Mouse (Mus musculus) frontal cortex, postnatal 36 days (tissue): ENCODE measurements around the gene Ptpn11.
A peak's percentile ranks its signal among the peaks of the same experiment; 100 is the strongest.
"Not testable (repeated sequence)": the region's sequence is repeated elsewhere in the genome, so short reads cannot be mapped to it uniquely, and the experiment has no call there.

Source experiments
- DNase-seq, 2 experiments: peaks; one replicate each; pipeline ENCODE4 v3.0.0; 2022; ENCODE audit warnings: low spot score in 2 of 2

Ptpn11 gene

GRCm38 (mm10) chr5:121190836-121191583, at the start of gene Ptpn11:
TSS of gene Ptpn11 (minus strand) at chr5:121191397.
- peak; percentile 71 to 73 for DNase-seq

- DNase-seq: peak in 1 of 2 experiments; percentile 20
Observed at GRCm38 (mm10) chr5:121239846-121240245, 48.6 kb upstream of the Ptpn11 start.

- DNase-seq: no peak
Observed at GRCm38 (mm10) chr5:121238208-121238607, 47.0 kb upstream of the Ptpn11 start.

- DNase-seq: peak; percentile 43 to 66
Observed at GRCm38 (mm10) chr5:121236171-121236570, 45.0 kb upstream of the Ptpn11 start.

- no peak for DNase-seq
Observed at GRCm38 (mm10) chr5:121233726-121234125, 42.5 kb upstream of the Ptpn11 start.

- DNase-seq: no peak
Observed at GRCm38 (mm10) chr5:121232789-121233188, 41.6 kb upstream of the Ptpn11 start.

- no peak for DNase-seq
Observed at GRCm38 (mm10) chr5:121230811-121231210, 39.6 kb upstream of the Ptpn11 start.

GRCm38 (mm10) chr5:121229182-121229581, 38.0 kb upstream of the Ptpn11 start:
- no peak for DNase-seq

- DNase-seq: not testable (repeated sequence)
Observed at GRCm38 (mm10) chr5:121227330-121227729, 36.1 kb upstream of the Ptpn11 start.

GRCm38 (mm10) chr5:121226845-121227244, 35.6 kb upstream of the Ptpn11 start:
- no peak for DNase-seq

- no peak for DNase-seq
Observed at GRCm38 (mm10) chr5:121226406-121226805, 35.2 kb upstream of the Ptpn11 start.

- no peak for DNase-seq
Observed at GRCm38 (mm10) chr5:121225854-121226253, 34.7 kb upstream of the Ptpn11 start.

GRCm38 (mm10) chr5:121224856-121225255, 33.7 kb upstream of the Ptpn11 start:
- DNase-seq: peak in 1 of 2 experiments; percentile 32

GRCm38 (mm10) chr5:121224020-121224419, 32.8 kb upstream of the Ptpn11 start:
- DNase-seq: not testable (repeated sequence)

GRCm38 (mm10) chr5:121221328-121221850, 30.2 kb upstream of the Ptpn11 start:
- DNase-seq: no peak

- no peak for DNase-seq
Observed at GRCm38 (mm10) chr5:121220732-121221301, 29.6 kb upstream of the Ptpn11 start.

GRCm38 (mm10) chr5:121219980-121220731, 29.0 kb upstream of the Ptpn11 start, which contains the start of gene Hectd4:
TSS of gene Hectd4 (plus strand) at chr5:121220219.
- DNase-seq: peak; percentile 95 to 96

GRCm38 (mm10) chr5:121219190-121219589, 28.0 kb upstream of the Ptpn11 start:
- DNase-seq: no peak

GRCm38 (mm10) chr5:121217313-121217634, 26.1 kb upstream of the Ptpn11 start:
- no peak for DNase-seq

GRCm38 (mm10) chr5:121216584-121217312, 25.6 kb upstream of the Ptpn11 start:
- not testable (repeated sequence) for DNase-seq

GRCm38 (mm10) chr5:121216126-121216446, 24.9 kb upstream of the Ptpn11 start:
- DNase-seq: no peak
